Mouse (Mus musculus): ENCODE measurements around the gene Kcng3.

GRCm38 (mm10) chr17:83613907-83614306, 17.8 kb downstream of the Kcng3 start:
- no peak for TF ChIP-seq CTCF (IDR thresholded peaks at IDR 0.05; ENCODE audit: low read depth)
- no peak for TF ChIP-seq EP300 (optimal IDR thresholded peaks at IDR 0.05)
